Mouse (Mus musculus): ENCODE results near the gene Cldn14. TPM values are rescaled to one million over a fixed set of nuclear protein-coding genes. Genes with fewer than 3 reads are reported as not detected.

The Cldn14 gene
- polyA plus RNA-seq, 1 experiment from 2014 or later, result not detected

DNA sequence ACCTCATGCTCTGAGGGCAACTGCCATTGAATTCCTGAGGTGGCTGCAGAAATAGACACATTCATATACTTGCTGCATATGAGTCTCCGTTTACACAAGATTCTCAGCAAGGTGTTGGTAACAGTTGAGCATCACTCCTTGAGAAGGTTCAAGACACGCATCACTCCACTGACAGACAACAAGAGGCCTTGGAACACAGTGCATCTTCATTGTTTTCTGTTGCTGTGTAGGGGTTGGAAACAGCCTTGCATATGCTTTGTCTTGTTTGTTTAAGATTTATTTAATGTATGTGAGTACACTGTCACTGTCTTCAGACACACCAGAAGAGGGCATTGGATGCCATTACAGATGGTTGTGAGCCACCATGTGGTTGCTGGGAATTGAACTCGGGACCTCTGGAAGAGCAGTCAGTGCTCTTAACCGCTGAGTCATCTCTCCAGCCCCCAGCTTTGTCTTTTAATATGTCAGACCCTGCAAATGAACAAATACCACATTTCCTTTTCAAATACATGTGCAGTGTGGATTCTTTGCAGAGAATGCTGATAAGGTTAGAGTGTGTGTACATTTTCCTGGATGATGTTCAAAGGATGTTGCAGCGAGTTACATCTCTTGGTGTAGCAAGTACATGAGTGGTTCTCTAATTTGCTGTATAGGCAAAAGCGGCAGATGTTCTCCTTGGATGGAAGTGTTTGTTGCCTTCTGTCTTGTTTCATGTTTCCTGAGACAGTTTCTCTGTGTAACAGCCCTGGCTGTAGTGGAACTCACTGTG is 130.8 kb downstream of the Cldn14 start:
- no peak for ATAC-seq (ENCODE audit: low FRiP score, low read depth)
- 92% methylated on average over 6 of the region's 6 CpGs for WGBS

DNA sequence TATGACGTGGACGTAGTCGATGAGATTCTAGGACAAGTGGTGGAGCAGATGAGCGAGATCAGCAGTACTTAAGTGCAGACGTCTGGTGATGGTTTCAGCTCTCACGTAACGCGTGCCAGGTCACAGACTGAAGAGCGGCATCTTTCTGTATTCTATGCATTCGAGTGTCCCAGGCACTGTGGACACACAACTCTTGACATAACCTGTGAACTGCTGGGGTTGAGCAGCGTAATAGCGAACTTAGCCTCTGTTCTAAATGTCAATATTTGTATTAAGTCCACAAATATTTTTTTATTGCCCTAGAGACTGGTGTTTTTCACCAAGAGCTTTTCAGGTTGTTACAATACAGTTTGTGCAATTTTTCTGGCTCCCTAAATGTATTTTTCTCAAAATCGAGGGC is 133.8 kb downstream of the Cldn14 start:
- WGBS, result 94% methylated on average over 13 of the region's 13 CpGs
- H3K36me3 ChIP-seq, result peaks cover 72% of the 10 kb centered on the region
- H3K27me3 ChIP-seq, result no peaks in the 10 kb centered on the region
- H3K27ac ChIP-seq (replicated peaks), result no peak overlapping the region
- no peak for ATAC-seq (ENCODE audit: low FRiP score, low read depth)
- H3K4me1 ChIP-seq, result no peaks in the 10 kb centered on the region
- no peak overlapping the region for H3K9ac ChIP-seq (replicated peaks)
- H3K4me2 ChIP-seq (replicated peaks), result no peak overlapping the region
- H3K9me3 ChIP-seq, result no peaks in the 10 kb centered on the region
- no peak overlapping the region for H3K4me3 ChIP-seq

More for the DNA sequence above, 130.8 kb downstream of the Cldn14 start:
- H3K4me1 ChIP-seq, result no peaks in the 10 kb centered on the region
- H3K36me3 ChIP-seq, result peaks cover 45% of the 10 kb centered on the region
- H3K27ac ChIP-seq (replicated peaks), result no peak overlapping the region
- H3K9me3 ChIP-seq, result no peaks in the 10 kb centered on the region
- H3K27me3 ChIP-seq, result peaks cover 3% of the 10 kb centered on the region; the same call in 1 of the 2 replicates
- no peak overlapping the region for H3K9ac ChIP-seq (replicated peaks)
- no peak overlapping the region for H3K4me2 ChIP-seq (replicated peaks)
- no peak overlapping the region for H3K4me3 ChIP-seq

Other genes with a start within 250 kb of the Cldn14 start
- gene Morc3, start 176.7 kb downstream of the Cldn14 start, polyA plus RNA-seq (2016; fragmentation: Nextera tagmentation; extraction: Ambion mirVana), result 34.6 and 40.0 TPM in 2 replicates
- 70.1 and 71.6 TPM in 2 replicates for gene Chaf1b, start 124.9 kb downstream of the Cldn14 start, polyA plus RNA-seq (2016; fragmentation: Nextera tagmentation; extraction: Ambion mirVana)
- 0.83 and 2.0 TPM in 2 replicates for gene Sim2, start 76.1 kb upstream of the Cldn14 start, polyA plus RNA-seq (2016; fragmentation: Nextera tagmentation; extraction: Ambion mirVana)